In the genomic region with DNA sequence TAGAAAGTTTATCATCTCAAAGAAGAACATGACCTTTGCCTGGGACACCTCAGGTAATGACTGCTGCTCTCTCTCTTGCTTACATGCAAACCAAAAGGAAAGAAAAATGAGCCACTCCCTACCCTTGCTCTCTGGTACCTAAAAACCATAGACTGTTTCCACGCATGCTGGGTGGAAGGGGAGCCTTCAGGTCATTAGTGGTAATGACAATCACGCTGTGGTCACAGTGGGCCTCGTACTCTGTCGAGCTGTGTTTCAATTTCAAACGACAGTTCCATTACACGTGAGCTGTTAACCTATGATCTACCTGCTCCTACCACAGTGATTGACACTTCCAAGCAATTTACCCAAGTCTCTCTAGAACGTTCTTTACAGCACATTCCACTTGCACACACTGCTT, we compare ENCODE assay signal across 19 mouse cellular contexts.
"Had no signal": no experiment of that assay in that cellular context is flagged by ENCODE, and none has a peak within 500 bp of the region (broad histone marks: within the 10 kb centered on the region; RNA-seq: fewer than 3 reads in every experiment).

No protein-coding gene starts in this region.

- H3K9ac ChIP-seq: kidney, embryonic 15.5 days; liver, embryonic 13.5 days had no signal

- H3K27ac ChIP-seq: kidney, embryonic 15.5 days; left cerebral cortex, adult 2 months; liver, embryonic 13.5 days; stomach, postnatal 0 days had no signal

- H3K4me3 ChIP-seq: kidney, embryonic 15.5 days; left cerebral cortex, adult 2 months; liver, embryonic 13.5 days had no signal

- H3K4me2 ChIP-seq: kidney, embryonic 15.5 days; liver, embryonic 13.5 days; midbrain, embryonic 11.5 days had no signal

- H3K36me3 ChIP-seq: kidney, embryonic 15.5 days; liver, embryonic 13.5 days had no signal

- DNase-seq: kidney, postnatal 10 days; kidney, postnatal 36 days; layer of hippocampus, postnatal 36 days; liver, embryonic 13.5 days; lung, adult 2 months; lung, postnatal 14 days; lung, postnatal 4 days; midbrain, embryonic 14.5 days; right cerebral cortex, adult 18-20 months; right cerebral cortex, postnatal 14 days; right cerebral cortex, postnatal 4 days; spleen, adult 18-20 months; thymus, adult 2 months; thymus, postnatal 14 days; thymus, postnatal 4 days had no signal

- H3K9me3 ChIP-seq: kidney, embryonic 15.5 days; liver, embryonic 13.5 days had no signal
